Mouse (Mus musculus) urinary bladder, adult 18-20 months (tissue): ENCODE measurements at regions not wholly inside any gene's neighbourhood (a gene's known extent, or its start where the extent isn't known, plus 50 kb on each side); places are given as distances from the start of the nearest gene placed in this dataset.
"Not testable (repeated sequence)": the region's sequence is repeated elsewhere in the genome, so short reads cannot be mapped to it uniquely, and the experiment has no call there.

Experiments
- DNase-seq, 2 experiments: peaks; one replicate each; pipeline ENCODE4 v3.0.0; 2022; ENCODE audit warnings: low spot score in 2 of 2, mixed read lengths in 2 of 2

GRCm38 (mm10) chr3:6118721-6119120 is 368.1 kb downstream of the Gm8797 start:
- DNase-seq, result no peak

GRCm38 (mm10) chr3:6135754-6136153 is 385.1 kb downstream of the Gm8797 start:
- DNase-seq, result not testable (repeated sequence)

GRCm38 (mm10) chr3:6137374-6137773 is 386.8 kb downstream of the Gm8797 start:
- DNase-seq, result no peak

- DNase-seq, result no peak
Measured at GRCm38 (mm10) chr3:6173775-6174174, 423.2 kb downstream of the Gm8797 start.

GRCm38 (mm10) chr3:6182533-6182932 is 431.9 kb downstream of the Gm8797 start:
- DNase-seq, result no peak

GRCm38 (mm10) chr3:6183400-6183799 is 432.8 kb downstream of the Gm8797 start:
- DNase-seq, result no peak

GRCm38 (mm10) chr3:6204656-6205055 is 415.6 kb downstream of the 1700008P02Rik start:
- no peak for DNase-seq

- no peak for DNase-seq
Measured at GRCm38 (mm10) chr3:6228685-6229084, 391.6 kb downstream of the 1700008P02Rik start.
